Mouse (Mus musculus): ENCODE data around the gene Pkn1. TPM values are rescaled to one million over a fixed set of nuclear protein-coding genes. Genes with fewer than 3 reads are reported as not detected.

Pkn1 gene
- total RNA-seq, 2 experiments from 2014 or later = 33.0 to 36.3 TPM

DNA sequence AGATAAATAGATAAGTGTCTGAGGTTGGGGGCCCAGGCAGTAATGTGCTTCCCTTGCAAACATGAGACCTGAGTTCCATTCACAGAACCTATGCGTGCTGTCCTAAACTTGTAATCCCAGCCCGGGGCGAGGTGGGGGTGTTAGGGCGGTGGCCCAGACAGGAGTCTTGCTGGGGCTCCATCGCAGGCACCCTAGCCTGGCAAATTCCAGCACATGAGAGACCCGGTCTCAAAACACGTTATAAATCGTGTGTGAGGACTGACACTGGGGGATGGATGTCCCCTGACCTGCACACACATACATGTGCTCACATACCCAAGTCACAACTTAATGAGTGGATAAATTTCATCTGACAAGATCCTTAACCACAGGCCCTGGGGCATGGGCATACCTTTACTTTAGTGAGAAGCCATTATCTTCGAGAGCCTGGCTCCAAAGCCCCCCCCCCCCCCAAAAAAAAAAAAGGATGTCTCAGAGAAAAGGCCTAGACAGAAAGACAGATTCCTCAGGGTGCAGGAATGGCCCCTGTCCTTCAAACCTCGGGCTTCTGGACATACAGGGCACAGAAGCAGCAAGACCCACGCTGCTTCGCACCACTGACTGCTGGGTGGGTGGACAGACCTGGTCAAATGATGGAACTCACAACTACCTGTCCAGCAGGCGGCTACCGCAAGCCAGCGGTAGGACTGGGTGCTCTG lies 77.1 kb downstream of the Pkn1 start:
- ATAC-seq (replicated peaks; ENCODE audit: low FRiP score, low TSS enrichment, poor library complexity, severe bottlenecking) = no peak

- ATAC-seq (replicated peaks; ENCODE audit: low FRiP score, low TSS enrichment, poor library complexity, severe bottlenecking) = no peak
Measured at GRCm38 (mm10) chr8:83619568-83620285, 79.3 kb downstream of the Pkn1 start.

GRCm38 (mm10) chr8:83618566-83618965 lies 80.4 kb downstream of the Pkn1 start:
- no peak for ATAC-seq (replicated peaks; ENCODE audit: low FRiP score, low TSS enrichment, poor library complexity, severe bottlenecking)

- ATAC-seq (replicated peaks; ENCODE audit: low FRiP score, low TSS enrichment, poor library complexity, severe bottlenecking) = no peak
Measured at GRCm38 (mm10) chr8:83617111-83617510, 81.9 kb downstream of the Pkn1 start.

GRCm38 (mm10) chr8:83616625-83617024 lies 82.4 kb downstream of the Pkn1 start:
- ATAC-seq (replicated peaks; ENCODE audit: low FRiP score, low TSS enrichment, poor library complexity, severe bottlenecking) = no peak

Other genes with a start within 250 kb of the Pkn1 start
- gene Scoc, start 240.8 kb downstream of the Pkn1 start, total RNA-seq (2014; fragmentation: Nextera tagmentation) = 97.8 and 106 TPM in 2 replicates
- gene Scoc, start 240.8 kb downstream of the Pkn1 start, total RNA-seq (2017) = 83.0 and 91.3 TPM in 2 replicates
- gene Olfr370, start 163.4 kb downstream of the Pkn1 start, total RNA-seq (2014; fragmentation: Nextera tagmentation) = not detected in 2 replicates
- gene Olfr370, start 163.4 kb downstream of the Pkn1 start, total RNA-seq (2017) = not detected in 2 replicates
- 199 and 204 TPM in 2 replicates for gene Ndufb7, start 132.5 kb downstream of the Pkn1 start, total RNA-seq (2014; fragmentation: Nextera tagmentation)
- gene Ndufb7, start 132.5 kb downstream of the Pkn1 start, total RNA-seq (2017) = 173 and 183 TPM in 2 replicates
- gene Tecr, start 91.2 kb downstream of the Pkn1 start, total RNA-seq (2014; fragmentation: Nextera tagmentation) = 304 and 466 TPM in 2 replicates
- 230 and 318 TPM in 2 replicates for gene Tecr, start 91.2 kb downstream of the Pkn1 start, total RNA-seq (2017)
- gene Dnajb1, start 91.0 kb downstream of the Pkn1 start, total RNA-seq (2014; fragmentation: Nextera tagmentation) = 49.7 and 52.6 TPM in 2 replicates
- 50.2 and 63.1 TPM in 2 replicates for gene Dnajb1, start 91.0 kb downstream of the Pkn1 start, total RNA-seq (2017)
- 15.6 and 31.4 TPM in 2 replicates for gene Gipc1, start 46.5 kb downstream of the Pkn1 start, total RNA-seq (2014; fragmentation: Nextera tagmentation)
- 6.5 and 6.9 TPM in 2 replicates for gene Gipc1, start 46.5 kb downstream of the Pkn1 start, total RNA-seq (2017)
- gene Ptger1, start 32.5 kb downstream of the Pkn1 start, total RNA-seq (2014; fragmentation: Nextera tagmentation) = not detected in 2 replicates
- 0.65 and 1.1 TPM in 2 replicates for gene Ptger1, start 32.5 kb downstream of the Pkn1 start, total RNA-seq (2017)
- gene Ddx39, start 16.0 kb upstream of the Pkn1 start, total RNA-seq (2014; fragmentation: Nextera tagmentation) = 205 and 224 TPM in 2 replicates
- gene Ddx39, start 16.0 kb upstream of the Pkn1 start, total RNA-seq (2017) = 154 and 213 TPM in 2 replicates
- gene Adgre5, start 42.1 kb upstream of the Pkn1 start, total RNA-seq (2014; fragmentation: Nextera tagmentation) = 44.3 and 63.7 TPM in 2 replicates
- 46.9 and 64.8 TPM in 2 replicates for gene Adgre5, start 42.1 kb upstream of the Pkn1 start, total RNA-seq (2017)
- gene Adgrl1, start 200.9 kb upstream of the Pkn1 start, total RNA-seq (2014; fragmentation: Nextera tagmentation) = 25.2 and 28.8 TPM in 2 replicates
- gene Adgrl1, start 200.9 kb upstream of the Pkn1 start, total RNA-seq (2017) = 7.9 and 13.2 TPM in 2 replicates

Data from megakaryocyte-erythroid progenitor cell, adult 5-6 weeks (primary cell).